Mouse (Mus musculus): ENCODE data around the gene Ecm1.

GRCm38 (mm10) chr3:95730431-95730830 lies 8.9 kb downstream of the Ecm1 start:
- TF ChIP-seq POLR2A (IDR thresholded peaks at IDR 0.05; ENCODE audit: insufficient read depth, low read depth, low read length) (no peak), CTCF (IDR thresholded peaks at IDR 0.05) (no peak)

Data from heart, adult 2 months (tissue).